Mouse (Mus musculus): Measurements from ENCODE around the gene Ptgfr.

The Ptgfr gene

DNA sequence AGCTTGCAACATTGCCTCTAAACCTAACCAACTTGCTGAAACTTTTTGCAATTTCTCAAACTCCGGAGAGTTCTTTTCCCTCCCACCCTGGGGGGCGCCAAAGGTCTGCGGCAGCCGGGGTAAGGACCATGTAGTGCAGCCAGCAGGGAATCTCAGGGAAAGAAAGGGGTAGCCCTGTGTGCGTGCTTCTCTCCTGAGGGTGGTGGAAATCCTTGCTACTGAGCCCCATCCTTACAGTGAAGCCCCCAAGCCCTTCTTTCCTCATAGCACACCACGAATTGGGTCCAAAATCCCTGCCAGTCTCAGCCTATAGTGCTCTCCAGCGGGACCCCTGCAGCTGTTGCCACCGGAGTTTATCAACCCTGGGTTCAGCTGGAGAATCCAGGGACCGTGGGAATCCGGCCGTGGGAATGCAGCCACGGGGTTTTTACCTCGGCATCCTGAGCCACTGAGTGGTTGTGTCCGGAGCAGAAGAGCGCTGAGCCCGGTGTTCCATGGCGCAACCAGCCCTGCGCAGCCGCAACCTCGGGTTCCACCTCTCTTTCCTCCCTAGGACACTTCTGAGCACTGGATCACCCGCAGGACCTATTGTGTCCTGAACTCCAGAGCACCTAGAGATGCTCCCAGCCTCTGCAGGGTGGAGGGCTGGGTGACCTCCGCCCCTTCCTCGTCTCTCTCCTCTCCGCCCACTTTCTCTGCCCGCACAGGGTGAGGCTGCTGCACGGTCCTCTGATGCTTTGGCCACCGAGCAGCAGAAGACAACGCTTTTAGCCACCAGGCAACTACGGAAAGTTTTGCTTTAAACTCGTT lies at the start of gene Ptgfr:
TSS of gene Ptgfr (minus strand) at position 760 of the 810 bp plus-strand sequence.
- DNase-seq (ENCODE audit: low spot score in 2 of 2): peak in 1 of 2 experiments; percentile 8

DNA sequence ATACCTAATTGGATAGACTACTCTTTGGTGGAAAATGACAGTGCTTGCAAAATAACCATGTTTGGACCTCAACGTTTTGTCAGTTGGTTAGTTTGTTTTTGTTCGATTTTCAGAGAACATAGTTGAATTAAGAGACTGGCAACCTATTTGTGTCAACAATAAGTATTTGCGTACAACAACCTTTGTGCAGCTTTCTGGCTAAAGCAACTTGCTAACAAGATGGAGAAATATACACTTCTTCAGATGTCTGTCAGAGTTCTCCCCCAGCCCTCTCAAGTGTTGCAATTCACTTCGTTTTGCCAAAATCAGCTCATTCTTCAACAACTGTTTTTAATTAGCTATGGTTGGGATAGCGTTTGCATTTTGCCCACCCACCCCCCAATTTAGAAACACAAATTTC lies 46.5 kb upstream of the Ptgfr start:
- DNase-seq (ENCODE audit: low spot score in 2 of 2): no peak

DNA sequence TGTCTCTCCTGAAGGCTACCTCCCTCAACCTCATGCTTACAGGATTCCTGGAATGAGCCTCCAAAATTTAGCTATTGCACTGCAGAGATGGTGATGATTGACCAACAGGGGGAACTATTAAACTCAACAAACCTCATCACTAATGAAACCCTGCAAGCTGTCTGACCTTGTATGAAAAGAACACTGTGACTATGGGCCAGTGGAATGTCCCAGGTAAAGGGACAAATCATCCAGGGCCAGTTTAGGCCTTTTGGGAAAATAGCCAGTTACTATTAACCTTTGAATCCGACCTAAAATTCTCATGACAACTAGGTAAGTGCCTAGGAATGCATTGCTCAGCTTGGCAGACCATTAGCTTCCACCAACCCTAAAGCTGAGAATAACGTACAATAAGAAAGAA lies 42.6 kb upstream of the Ptgfr start:
- no peak for DNase-seq (ENCODE audit: low spot score in 2 of 2)

DNA sequence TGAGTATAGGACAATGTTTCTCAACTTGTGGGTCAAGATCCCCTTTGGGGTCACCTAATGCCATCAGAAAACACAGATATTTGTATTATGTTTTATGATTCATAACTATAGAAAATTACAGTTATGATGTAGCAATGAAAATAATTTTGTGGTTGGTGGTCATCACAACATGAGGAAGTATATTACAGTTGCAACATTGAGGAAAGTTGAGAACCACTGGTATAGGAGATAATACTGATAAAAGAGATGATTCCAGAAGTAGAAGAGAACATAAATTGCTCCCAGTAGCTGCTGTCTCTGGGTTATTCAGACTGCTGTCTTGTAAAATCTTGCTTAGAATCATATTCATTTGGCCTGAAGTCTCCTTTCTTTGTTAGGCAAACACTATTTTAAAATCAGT lies 31.5 kb upstream of the Ptgfr start:
- no peak for DNase-seq (ENCODE audit: low spot score in 2 of 2)

DNA sequence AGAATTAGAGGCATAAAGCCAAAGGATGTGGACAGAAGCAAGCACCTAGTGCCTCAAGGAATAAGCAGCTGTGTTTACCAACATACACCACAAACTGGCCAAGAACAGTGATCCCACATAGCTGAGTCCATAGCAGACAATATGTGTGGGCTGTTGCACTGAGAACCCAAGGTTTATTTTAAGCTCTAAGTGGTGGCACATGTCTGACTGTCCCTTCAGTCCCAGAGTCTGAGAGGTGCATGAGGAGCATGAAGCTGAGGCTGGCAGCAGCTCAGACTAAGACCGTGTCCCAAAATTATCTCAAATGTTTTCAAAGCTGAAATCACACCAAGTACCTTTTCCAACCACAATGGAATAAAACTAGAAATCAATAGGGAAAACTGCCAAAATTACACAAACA lies 13.9 kb upstream of the Ptgfr start:
- no peak for DNase-seq (ENCODE audit: low spot score in 2 of 2)

DNA sequence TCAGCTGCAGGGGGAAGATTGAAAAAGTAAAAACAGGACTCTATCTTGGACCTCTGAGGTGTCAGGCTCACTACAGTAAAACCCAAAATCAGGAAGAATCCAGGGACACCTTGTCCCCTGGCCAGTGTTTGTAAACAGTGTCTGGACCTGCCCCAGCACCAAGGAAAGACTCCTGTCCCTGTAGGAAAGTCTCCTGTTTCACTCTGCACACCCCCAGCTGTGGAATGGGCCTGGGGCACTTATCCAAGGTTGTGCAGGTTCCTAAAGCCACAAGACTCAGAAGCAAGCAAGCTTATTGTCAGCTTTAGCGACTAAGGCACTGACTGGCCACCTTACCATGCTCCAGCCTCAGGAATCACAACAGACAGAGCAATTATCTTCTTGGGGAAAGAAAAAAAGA lies 13.2 kb upstream of the Ptgfr start:
- DNase-seq (ENCODE audit: low spot score in 2 of 2): no peak

DNA sequence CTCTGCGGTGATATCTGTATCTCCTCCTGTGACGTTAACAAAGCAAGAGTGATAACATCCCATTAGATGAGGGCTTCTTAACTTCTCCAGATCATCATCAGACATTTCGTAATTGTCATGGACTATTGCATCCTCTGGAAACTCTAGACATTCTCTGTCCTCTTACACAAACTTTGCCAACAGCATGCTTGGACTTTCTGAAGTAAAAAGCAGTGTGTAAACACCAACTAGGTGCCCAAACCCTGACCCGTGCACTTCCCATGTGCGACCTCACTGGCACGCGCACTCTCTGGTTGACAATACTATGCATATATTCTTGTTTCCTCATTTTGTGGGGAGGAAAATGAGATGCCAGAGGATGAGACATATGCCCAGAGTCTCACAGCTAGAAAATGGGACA lies 8.9 kb upstream of the Ptgfr start:
- DNase-seq (ENCODE audit: low spot score in 2 of 2): no peak

DNA sequence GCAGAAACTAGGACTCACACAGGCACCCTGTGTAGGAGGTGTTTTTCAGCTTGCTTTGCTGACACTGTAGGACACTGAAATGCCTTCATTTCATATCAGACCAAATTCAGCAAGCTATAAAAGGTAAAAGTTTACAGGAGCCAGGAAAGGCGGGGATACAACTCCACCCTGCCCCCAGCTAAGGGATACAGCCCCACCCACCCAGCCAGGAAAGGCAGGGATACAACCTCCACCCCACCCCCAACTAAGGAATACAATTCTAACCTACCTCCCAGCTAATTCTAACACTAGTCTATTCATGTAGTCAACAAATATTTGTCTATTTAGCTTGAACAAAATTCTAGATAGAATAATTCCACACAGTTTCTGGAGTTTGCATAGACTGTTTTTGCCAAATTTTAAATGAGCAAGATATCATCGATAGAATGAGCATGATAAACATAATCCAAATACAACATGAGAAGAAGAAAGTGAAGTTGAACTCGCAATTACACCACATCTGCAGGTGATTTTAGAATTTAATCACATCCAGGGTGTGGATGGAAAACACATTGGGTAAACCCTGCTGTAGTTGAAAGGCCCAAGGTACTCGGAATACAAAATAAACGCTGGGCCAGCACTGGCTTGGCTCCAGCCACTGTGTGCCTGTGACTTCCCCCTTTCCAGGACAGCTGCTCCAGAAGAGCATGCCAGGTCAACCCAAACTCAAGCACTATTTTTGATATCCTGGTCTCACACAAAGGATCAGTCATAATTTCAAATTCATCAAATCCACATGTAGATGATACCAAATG lies 7.1 kb upstream of the Ptgfr start:
- no peak for DNase-seq (ENCODE audit: low spot score in 2 of 2)

DNA sequence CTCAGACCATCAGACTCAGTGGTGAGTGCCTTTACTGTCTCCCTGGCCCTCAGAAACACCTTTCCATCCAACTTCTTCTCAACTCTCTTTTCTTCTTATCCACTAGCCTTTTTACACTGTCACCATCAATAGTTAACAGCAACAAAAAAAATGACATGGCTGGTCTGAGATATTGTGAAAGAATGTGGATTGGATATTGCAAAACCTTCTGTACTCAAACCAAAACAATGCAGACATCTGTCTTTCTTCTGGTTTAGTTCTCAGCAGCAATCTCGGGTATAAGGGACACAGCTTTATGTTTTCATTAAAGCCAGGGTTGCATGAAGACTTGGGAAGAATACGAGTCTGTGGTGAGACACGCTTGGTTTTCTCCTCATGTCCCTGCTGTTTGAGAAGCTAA lies 3.3 kb upstream of the Ptgfr start:
- no peak for DNase-seq (ENCODE audit: low spot score in 2 of 2)

DNA sequence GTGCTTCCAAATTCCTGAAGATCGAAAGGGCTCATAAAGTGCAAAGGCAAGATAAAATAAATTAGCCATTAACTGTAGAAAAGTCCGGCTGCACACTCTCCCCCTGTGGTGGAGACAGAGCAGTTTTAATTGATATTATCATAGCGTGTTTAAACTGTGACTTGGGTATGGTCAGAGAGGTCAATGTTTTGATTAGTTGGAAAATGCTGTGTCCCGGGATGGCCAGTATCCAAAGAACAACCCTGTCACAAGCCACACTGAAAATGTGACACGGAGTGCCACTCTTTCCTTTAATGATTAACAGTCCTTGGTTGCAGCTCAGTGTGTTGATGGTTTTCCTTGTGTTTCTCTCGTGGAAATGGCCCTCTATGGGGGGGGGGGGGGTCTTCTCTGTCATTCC lies 942 bp upstream of the Ptgfr start:
- no peak for DNase-seq (ENCODE audit: low spot score in 2 of 2)

DNA sequence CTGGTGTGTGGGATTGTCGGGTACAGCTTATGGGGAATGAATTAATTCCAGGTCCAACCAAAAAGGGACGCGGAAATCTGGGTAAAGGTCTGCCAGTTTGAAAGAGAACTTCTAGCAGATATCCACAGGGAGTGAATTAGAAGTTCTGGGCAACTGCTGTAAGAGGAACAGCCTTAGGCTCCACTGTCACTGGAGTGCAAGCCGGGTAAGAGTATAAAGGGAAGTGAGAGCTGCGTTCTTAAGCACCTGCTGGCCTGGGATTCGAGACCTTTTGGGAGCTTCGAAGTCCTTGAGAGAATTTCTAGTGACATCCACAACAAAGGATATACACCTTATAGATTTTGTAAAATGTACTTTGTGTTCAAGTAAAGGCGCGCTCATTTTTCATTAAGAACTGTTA lies 319 bp upstream of the Ptgfr start:
- DNase-seq (ENCODE audit: low spot score in 2 of 2): no peak

DNA sequence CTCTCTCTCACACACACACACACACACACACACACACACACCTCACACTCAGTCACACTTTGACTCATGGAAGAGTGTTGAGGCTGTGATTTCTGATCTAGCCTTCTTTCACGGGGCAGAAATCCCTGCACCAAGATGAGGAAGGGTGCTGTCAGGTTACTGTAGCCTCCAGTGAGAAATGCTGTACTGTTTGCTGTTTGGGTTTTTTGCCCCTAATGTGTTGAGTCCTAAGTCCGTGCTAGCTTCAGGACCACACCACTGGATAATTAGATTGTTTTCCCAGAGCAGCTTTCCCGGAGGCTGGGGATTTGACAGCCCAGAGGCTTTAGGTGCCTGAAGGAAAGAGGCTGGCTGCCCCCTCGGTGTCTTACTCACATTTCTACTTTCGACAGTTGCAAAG lies 979 bp downstream of the Ptgfr start:
- DNase-seq (ENCODE audit: low spot score in 2 of 2): no peak

DNA sequence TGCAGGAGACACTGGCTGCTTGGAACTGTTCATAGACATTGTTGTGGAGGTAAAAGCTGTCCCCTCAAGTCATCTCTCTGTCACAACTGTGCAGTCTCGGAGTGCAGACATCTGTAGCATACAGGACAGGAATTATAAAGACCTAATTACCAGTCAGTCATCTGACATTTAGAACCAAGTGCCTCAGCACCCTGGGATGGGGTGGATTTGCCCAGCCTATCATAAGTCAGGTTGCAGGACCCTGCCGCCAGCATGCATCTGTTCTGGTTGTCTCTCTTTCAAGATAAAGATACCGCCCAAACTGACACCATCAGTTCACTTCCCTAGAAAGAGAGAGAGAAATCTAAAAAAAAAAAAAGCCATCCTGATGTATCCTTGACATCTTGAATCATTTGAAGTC lies 1.6 kb downstream of the Ptgfr start:
- no peak for DNase-seq (ENCODE audit: low spot score in 2 of 2)

DNA sequence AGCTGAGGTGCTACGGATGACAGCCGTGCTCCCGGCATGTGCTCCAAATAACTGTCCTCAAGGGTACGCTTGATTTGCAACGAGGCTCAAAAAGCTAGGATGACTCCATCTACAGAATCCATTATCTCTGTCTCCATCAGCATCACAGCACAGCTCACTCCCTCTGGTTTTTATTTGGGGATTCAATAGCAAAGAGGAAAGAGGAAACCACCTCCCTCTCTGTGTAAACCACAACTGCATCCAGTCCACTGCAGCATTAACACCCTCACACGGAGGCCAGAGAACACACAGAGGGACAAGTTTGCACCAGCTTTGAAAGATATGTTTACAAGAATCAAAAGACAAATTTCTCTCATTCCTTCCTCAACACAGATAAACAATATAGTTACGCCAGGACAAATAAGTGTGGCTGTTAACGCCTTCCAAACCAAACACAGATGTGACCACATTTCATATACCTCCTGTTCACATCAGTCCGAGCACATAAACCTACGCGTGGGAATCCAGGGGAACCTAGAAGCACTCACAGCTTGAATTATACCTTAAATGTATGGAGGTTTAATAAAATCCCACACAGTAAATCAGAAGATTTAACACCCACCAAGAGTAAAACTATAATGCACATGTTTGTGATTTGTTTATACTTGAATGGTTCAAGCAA lies 9.3 kb downstream of the Ptgfr start:
- DNase-seq (ENCODE audit: low spot score in 2 of 2): no peak

DNA sequence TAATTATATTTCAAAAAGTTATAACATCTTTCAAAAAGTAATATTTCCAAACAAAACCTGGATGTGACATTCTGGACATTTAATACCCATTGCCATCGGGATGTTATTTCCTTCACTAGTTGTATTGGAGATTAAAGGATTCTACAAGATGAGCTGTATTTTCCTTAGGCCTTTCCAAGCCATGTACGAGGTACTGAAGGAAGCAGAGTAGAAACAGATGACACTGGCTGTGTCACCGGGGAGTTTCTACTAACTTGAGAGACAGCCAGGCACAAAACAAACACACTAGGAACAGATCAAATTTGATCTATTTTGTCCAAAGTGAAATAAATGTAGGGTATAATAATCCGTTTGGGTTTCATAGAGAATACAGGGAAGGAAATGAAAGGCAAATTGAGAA lies 17.6 kb downstream of the Ptgfr start:
- DNase-seq (ENCODE audit: low spot score in 2 of 2): no peak

DNA sequence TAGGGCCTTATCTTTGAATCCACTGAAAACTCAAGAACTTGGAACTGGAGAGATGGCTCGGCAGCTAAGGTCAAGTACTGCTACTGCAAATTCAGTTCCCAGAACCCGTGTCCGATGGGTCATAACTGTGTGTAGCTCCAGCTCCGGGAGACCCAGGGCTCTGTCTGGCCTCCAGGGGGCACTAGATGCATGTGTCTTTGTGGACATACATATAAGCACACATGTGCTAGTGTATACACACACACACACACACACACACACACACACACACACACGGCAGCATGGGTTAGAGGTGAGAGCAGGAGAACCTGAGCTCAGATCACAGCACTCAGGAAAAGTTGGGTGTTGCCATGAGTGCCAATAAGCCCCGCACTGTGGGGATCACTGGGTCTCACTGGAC lies 19.2 kb downstream of the Ptgfr start:
- no peak for DNase-seq (ENCODE audit: low spot score in 2 of 2)

DNA sequence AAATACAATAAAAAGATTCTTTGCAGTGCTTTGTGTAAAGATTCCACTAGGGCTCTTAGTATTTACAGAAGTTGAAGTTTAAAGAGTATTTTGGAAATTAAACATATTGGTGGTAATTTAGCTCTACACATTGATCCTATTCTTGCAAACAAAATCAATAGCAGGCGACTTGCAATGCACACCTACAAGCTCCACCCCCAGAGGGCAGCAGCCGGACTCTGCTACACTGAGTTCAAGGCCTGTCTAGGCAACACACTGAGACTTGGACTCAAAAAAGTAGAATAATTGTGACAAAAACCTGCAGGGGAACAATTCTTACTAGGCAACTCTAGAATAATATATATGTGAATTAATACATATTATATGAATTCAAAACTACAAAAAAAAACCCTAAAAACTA lies 28.8 kb downstream of the Ptgfr start:
- no peak for DNase-seq (ENCODE audit: low spot score in 2 of 2)

DNA sequence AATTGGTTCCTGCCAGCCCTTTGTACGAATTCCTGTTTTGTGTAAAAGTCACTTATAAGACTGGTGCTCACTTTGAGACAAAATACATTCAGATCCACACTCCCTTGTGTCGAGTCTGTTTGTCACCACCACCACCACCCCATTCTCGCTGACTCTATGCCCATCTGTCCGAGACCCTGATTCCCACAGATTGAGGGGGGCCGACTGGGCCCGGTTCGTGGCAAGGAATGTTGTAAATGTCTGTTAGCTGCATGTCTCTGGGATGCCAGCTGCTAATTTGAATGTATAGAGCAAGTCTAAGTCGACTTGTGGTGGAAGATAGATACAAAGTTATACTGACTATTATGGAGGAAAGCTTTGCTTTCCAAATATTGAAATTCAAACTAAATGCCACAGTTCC lies 48.8 kb downstream of the Ptgfr start:
- no peak for DNase-seq (ENCODE audit: low spot score in 2 of 2)

DNA sequence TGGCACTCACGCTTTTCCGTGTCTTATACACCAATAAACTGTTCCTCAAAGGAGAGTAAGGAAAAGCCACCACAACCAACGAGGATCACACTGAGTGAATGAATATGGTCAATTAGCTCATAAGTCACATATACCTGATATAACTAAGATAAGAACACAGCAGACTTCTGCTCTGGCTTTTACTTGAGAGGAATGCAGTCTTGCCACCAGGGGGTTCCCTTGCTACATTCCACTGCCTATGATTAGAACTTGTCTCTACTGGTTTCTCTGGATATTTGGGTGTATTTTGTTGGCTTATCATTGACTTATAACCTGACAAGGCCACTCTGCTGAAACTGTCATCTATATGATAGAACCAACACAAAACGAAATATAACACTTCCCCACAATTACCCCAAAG lies 62.3 kb downstream of the Ptgfr start:
- peak in 1 of 2 experiments; percentile 42 for DNase-seq (ENCODE audit: low spot score in 2 of 2)

DNA sequence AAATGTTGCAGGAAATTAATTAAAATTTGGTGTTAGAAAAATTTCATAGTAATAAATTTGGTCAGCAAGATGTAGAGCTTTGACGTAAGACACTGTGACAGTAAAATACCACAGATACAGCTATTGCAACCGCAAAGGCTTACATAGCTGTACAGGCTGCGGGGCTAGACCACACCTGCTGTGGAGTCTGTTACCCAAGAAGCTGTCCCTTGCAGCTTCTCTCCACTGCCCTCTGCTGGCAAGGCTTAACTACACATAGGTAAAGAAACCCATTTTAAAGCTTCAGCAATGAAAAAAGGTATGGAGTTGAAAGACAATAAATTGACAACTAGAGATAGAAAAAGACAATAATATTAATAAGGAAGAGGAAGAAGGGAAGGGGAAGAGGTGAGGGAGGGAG lies 66.4 kb downstream of the Ptgfr start:
- peak in 1 of 2 experiments; percentile 53 for DNase-seq (ENCODE audit: low spot score in 2 of 2)

DNA sequence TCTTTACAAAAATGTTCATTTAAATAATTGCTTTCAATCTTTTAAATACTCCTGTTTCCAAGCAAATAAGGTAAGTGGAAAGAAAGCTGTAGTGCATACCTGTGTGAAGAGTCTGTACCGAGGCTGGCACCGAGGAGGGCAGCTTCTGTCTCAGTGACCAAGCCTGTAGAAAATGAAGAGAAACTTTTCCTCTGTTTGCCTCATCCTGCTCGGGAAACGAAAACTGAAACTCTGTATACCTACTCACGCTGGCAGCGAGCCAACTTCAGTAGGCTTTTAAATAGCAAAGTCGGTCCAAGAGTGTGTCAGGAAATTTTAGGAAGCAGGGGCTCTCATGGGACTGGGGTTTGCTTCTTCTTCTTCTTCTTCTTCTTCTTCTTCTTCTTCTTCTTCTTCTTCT lies 87.7 kb downstream of the Ptgfr start, which contains the start of gene Ifi44:
TSS of gene Ifi44 (minus strand) at position 224 of the 400 bp plus-strand sequence.
- DNase-seq (ENCODE audit: low spot score in 2 of 2): peak in 1 of 2 experiments; percentile 3

DNA sequence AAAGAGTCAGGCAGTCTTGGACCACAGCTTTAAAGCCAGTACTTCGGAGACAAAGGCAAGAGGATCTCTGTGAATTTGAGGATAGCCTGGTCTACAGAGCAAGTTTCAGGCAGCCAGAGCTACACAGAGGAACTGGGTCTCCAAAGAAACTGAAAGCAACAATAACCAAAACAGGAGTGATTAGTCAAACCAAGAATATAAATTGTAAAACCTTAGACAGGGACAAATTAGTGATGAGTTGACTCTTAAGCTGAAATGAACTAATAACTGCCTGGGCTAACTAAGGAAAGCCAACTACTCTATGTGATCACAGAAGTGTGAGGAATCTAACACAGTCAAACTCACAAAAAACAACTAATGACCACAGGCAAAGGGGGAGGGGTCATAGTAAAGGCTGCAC lies 88.9 kb downstream of the Ptgfr start:
- DNase-seq (ENCODE audit: low spot score in 2 of 2): no peak
